Mouse (Mus musculus): ENCODE results near the gene Gabrb1. TPM values are rescaled to one million over a fixed set of nuclear protein-coding genes. Genes with fewer than 3 reads are reported as not detected.
"Not testable (repeated sequence)": the region's sequence is repeated elsewhere in the genome, so short reads cannot be mapped to it uniquely, and the experiment has no call there.

The Gabrb1 gene
- polyA plus RNA-seq, 1 experiment from 2014 or later: 42.1 TPM

- Histone ChIP-seq H3K4me1 (ENCODE audit: control insufficient read depth, insufficient read depth, low read depth, low read length) (no peaks in the 10 kb centered on the region), H3K9ac (ENCODE audit: low read depth, low read length) (no peak overlapping the region), H3K36me3 (ENCODE audit: control insufficient read depth, insufficient read depth, low read length) (no peaks in the 10 kb centered on the region), H3K27ac (ENCODE audit: low read depth, low read length) (no peak overlapping the region), H3K4me3 (ENCODE audit: low read length) (no peak overlapping the region), H3K27me3 (replicated peaks; ENCODE audit: control insufficient read depth, insufficient read depth, low read length) (no peaks in the 10 kb centered on the region), H3K9me3 (ENCODE audit: control insufficient read depth, low read length) (no peaks in the 10 kb centered on the region), H3K4me2 (ENCODE audit: low read length) (no peak overlapping the region)
- ATAC-seq: no peak
- 75% methylated on average over 12 of the region's 12 CpGs for WGBS
Observed at GRCm38 (mm10) chr5:72043226-72044151, 385.6 kb downstream of the Gabrb1 start.

- ATAC-seq: no peak
- Histone ChIP-seq H3K9ac (ENCODE audit: low read depth, low read length) (no peak overlapping the region), H3K9me3 (ENCODE audit: control insufficient read depth, low read length) (no peaks in the 10 kb centered on the region), H3K4me2 (ENCODE audit: low read length) (no peak overlapping the region), H3K36me3 (ENCODE audit: control insufficient read depth, insufficient read depth, low read length) (no peaks in the 10 kb centered on the region), H3K4me1 (ENCODE audit: control insufficient read depth, insufficient read depth, low read depth, low read length) (no peaks in the 10 kb centered on the region), H3K27ac (ENCODE audit: low read depth, low read length) (no peak overlapping the region), H3K27me3 (replicated peaks; ENCODE audit: control insufficient read depth, insufficient read depth, low read length) (no peaks in the 10 kb centered on the region), H3K4me3 (ENCODE audit: low read length) (no peak overlapping the region)
- 78% methylated on average over 2 of the region's 2 CpGs for WGBS
Observed at GRCm38 (mm10) chr5:72046261-72046660, 388.3 kb downstream of the Gabrb1 start.

- no peaks in the 10 kb centered on the region for H3K27me3 ChIP-seq (replicated peaks; ENCODE audit: control insufficient read depth, insufficient read depth, low read length)
- 59% methylated on average over 1 of the region's 1 CpGs for WGBS
Observed at GRCm38 (mm10) chr5:72064079-72064478, 406.2 kb downstream of the Gabrb1 start.

GRCm38 (mm10) chr5:72068826-72069225, 410.9 kb downstream of the Gabrb1 start:
- no peak overlapping the region for H3K9ac ChIP-seq (ENCODE audit: low read depth, low read length)
- no peaks in the 10 kb centered on the region for H3K9me3 ChIP-seq (ENCODE audit: control insufficient read depth, low read length)
- no peak overlapping the region for H3K4me3 ChIP-seq (ENCODE audit: low read length)
- 59% methylated on average over 6 of the region's 6 CpGs for WGBS
- no peak overlapping the region for H3K4me2 ChIP-seq (ENCODE audit: low read length)
- H3K27ac ChIP-seq (ENCODE audit: low read depth, low read length): no peak overlapping the region
- H3K36me3 ChIP-seq (ENCODE audit: control insufficient read depth, insufficient read depth, low read length): no peaks in the 10 kb centered on the region
- no peaks in the 10 kb centered on the region for H3K4me1 ChIP-seq (ENCODE audit: control insufficient read depth, insufficient read depth, low read depth, low read length)
- H3K27me3 ChIP-seq (replicated peaks; ENCODE audit: control insufficient read depth, insufficient read depth, low read length): no peaks in the 10 kb centered on the region
- no peak for ATAC-seq

More at GRCm38 (mm10) chr5:72064079-72064478, 406.2 kb downstream of the Gabrb1 start:
- Histone ChIP-seq H3K36me3 (ENCODE audit: control insufficient read depth, insufficient read depth, low read length) (no peaks in the 10 kb centered on the region), H3K4me1 (ENCODE audit: control insufficient read depth, insufficient read depth, low read depth, low read length) (no peaks in the 10 kb centered on the region), H3K9me3 (ENCODE audit: control insufficient read depth, low read length) (no peaks in the 10 kb centered on the region), H3K4me3 (ENCODE audit: low read length) (no peak overlapping the region), H3K4me2 (ENCODE audit: low read length) (no peak overlapping the region), H3K9ac (ENCODE audit: low read depth, low read length) (no peak overlapping the region), H3K27ac (ENCODE audit: low read depth, low read length) (no peak overlapping the region)
- ATAC-seq: no peak

DNA sequence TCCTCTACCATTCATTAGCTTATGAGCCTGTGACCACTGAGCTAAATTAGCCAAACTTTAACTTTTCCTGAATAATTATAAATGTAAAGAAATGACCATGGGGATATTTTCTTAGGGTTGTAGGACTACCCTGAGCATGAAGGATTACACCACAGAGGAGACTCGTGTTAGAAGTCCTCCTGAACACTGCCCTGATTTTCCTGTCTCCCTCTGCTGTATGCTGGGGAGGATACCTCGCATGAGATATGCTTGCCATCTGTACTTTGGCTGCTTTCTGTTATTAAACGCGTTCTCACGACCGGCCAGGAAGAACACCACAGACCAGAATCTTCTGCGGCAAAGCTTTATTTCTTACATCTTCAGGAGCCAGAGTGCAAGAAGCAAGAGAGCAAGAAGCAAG, 411.5 kb downstream of the Gabrb1 start:
- not testable (repeated sequence) for H3K4me3 ChIP-seq (ENCODE audit: low read length); H3K27ac ChIP-seq (ENCODE audit: low read depth, low read length); H3K9ac ChIP-seq (ENCODE audit: low read depth, low read length); H3K4me1 ChIP-seq (ENCODE audit: control insufficient read depth, insufficient read depth, low read depth, low read length); H3K4me2 ChIP-seq (ENCODE audit: low read length); H3K27me3 ChIP-seq (replicated peaks; ENCODE audit: control insufficient read depth, insufficient read depth, low read length); H3K36me3 ChIP-seq (ENCODE audit: control insufficient read depth, insufficient read depth, low read length); H3K9me3 ChIP-seq (ENCODE audit: control insufficient read depth, low read length); ATAC-seq
- 93% methylated on average over 7 of the region's 7 CpGs for WGBS

GRCm38 (mm10) chr5:72076781-72077180, 418.9 kb downstream of the Gabrb1 start:
- H3K27ac ChIP-seq (ENCODE audit: low read depth, low read length): no peak overlapping the region
- WGBS: 91% methylated on average over 6 of the region's 6 CpGs
- no peak for ATAC-seq
- H3K9me3 ChIP-seq (ENCODE audit: control insufficient read depth, low read length): no peaks in the 10 kb centered on the region
- H3K4me3 ChIP-seq (ENCODE audit: low read length): no peak overlapping the region
- H3K4me1 ChIP-seq (ENCODE audit: control insufficient read depth, insufficient read depth, low read depth, low read length): no peaks in the 10 kb centered on the region
- H3K4me2 ChIP-seq (ENCODE audit: low read length): no peak overlapping the region
- no peak overlapping the region for H3K9ac ChIP-seq (ENCODE audit: low read depth, low read length)
- no peaks in the 10 kb centered on the region for H3K36me3 ChIP-seq (ENCODE audit: control insufficient read depth, insufficient read depth, low read length)
- H3K27me3 ChIP-seq (replicated peaks; ENCODE audit: control insufficient read depth, insufficient read depth, low read length): no peaks in the 10 kb centered on the region

GRCm38 (mm10) chr5:72086518-72086917, 428.6 kb downstream of the Gabrb1 start:
- Histone ChIP-seq H3K4me3 (ENCODE audit: low read length) (no peak overlapping the region), H3K4me2 (ENCODE audit: low read length) (no peak overlapping the region), H3K9ac (ENCODE audit: low read depth, low read length) (no peak overlapping the region), H3K9me3 (ENCODE audit: control insufficient read depth, low read length) (no peaks in the 10 kb centered on the region), H3K27ac (ENCODE audit: low read depth, low read length) (no peak overlapping the region), H3K36me3 (ENCODE audit: control insufficient read depth, insufficient read depth, low read length) (no peaks in the 10 kb centered on the region), H3K27me3 (replicated peaks; ENCODE audit: control insufficient read depth, insufficient read depth, low read length) (no peaks in the 10 kb centered on the region), H3K4me1 (ENCODE audit: control insufficient read depth, insufficient read depth, low read depth, low read length) (no peaks in the 10 kb centered on the region)
- 0 out of 2 replicates have a peak, but pooled peaks have one; percentile 27 for ATAC-seq
- 100% methylated on average over 1 of the region's 1 CpGs for WGBS

GRCm38 (mm10) chr5:72094582-72094981, 436.7 kb downstream of the Gabrb1 start:
- 53% methylated on average over 7 of the region's 7 CpGs for WGBS
- Histone ChIP-seq H3K4me2 (ENCODE audit: low read length) (no peak overlapping the region), H3K4me3 (ENCODE audit: low read length) (no peak overlapping the region)

DNA sequence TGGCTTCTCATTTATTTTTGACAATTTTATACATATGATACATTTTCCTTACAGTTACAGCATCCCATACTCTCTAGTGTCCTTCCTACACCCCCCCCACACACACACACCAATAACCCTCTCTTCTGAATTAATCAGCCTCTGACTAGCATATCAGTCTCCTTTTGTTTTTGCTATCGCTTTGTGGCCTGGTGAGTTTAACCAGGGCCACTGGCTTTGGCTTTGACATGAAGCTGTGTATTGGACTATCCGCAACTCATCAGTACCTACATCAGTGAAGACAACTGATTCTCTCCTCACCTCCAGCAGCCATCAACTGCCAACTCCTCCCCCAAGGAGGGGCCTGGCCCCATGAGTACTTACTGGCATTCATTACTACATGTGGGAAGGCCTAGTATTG, 437.1 kb downstream of the Gabrb1 start:
- Histone ChIP-seq H3K27ac (ENCODE audit: low read depth, low read length) (no peak overlapping the region), H3K36me3 (ENCODE audit: control insufficient read depth, insufficient read depth, low read length) (no peaks in the 10 kb centered on the region), H3K27me3 (replicated peaks; ENCODE audit: control insufficient read depth, insufficient read depth, low read length) (no peaks in the 10 kb centered on the region), H3K9ac (ENCODE audit: low read depth, low read length) (no peak overlapping the region), H3K9me3 (ENCODE audit: control insufficient read depth, low read length) (no peaks in the 10 kb centered on the region), H3K4me3 (ENCODE audit: low read length) (no peak overlapping the region), H3K4me1 (ENCODE audit: control insufficient read depth, insufficient read depth, low read depth, low read length) (no peaks in the 10 kb centered on the region), H3K4me2 (ENCODE audit: low read length) (no peak overlapping the region)
- ATAC-seq: no peak
- WGBS: 95% methylated on average over 2 of the region's 2 CpGs

More at GRCm38 (mm10) chr5:72094582-72094981, 436.7 kb downstream of the Gabrb1 start:
- Histone ChIP-seq H3K27me3 (replicated peaks; ENCODE audit: control insufficient read depth, insufficient read depth, low read length) (no peaks in the 10 kb centered on the region), H3K27ac (ENCODE audit: low read depth, low read length) (no peak overlapping the region), H3K4me1 (ENCODE audit: control insufficient read depth, insufficient read depth, low read depth, low read length) (no peaks in the 10 kb centered on the region), H3K36me3 (ENCODE audit: control insufficient read depth, insufficient read depth, low read length) (no peaks in the 10 kb centered on the region), H3K9ac (ENCODE audit: low read depth, low read length) (no peak overlapping the region), H3K9me3 (ENCODE audit: control insufficient read depth, low read length) (no peaks in the 10 kb centered on the region)
- no peak for ATAC-seq

All from hindbrain, embryonic 16.5 days (tissue).